Mouse (Mus musculus) neural tube, embryonic 11.5 days (tissue): ENCODE measurements around the gene Golt1a. TPM values are rescaled to one million over a fixed set of nuclear protein-coding genes. Genes with fewer than 3 reads are reported as not detected.

ENCODE experiments used
- ATAC-seq: fragments of 200-750 bp; cut with Nextera tagmentation; 2 replicates; pipeline ENCODE4 v1.8.0; 2017; ENCODE audit warnings: moderate number of reproducible peaks, mild to moderate bottlenecking, moderate TSS enrichment, moderate library complexity; ENCODE audit not compliant: insufficient read depth, low FRiP score, low TSS enrichment
- DNase-seq: peaks from one replicate; pipeline ENCODE4 v3.0.0-alpha.2; 2015; ENCODE audit warnings: low spot score
- H3K27ac ChIP-seq: fragments of 300-500 bp; sonication (generic); 2 replicates; pipeline ENCODE4 v1.5.1; 2014; ENCODE audit warnings: low read depth, mild to moderate bottlenecking, low read length
- H3K27me3 ChIP-seq: fragments of 300-500 bp; sonication (generic); 2 replicates; pipeline ENCODE4 v1.6.1; 2014; ENCODE audit warnings: mild to moderate bottlenecking, low read length, mixed read lengths; ENCODE audit not compliant: control insufficient read depth, insufficient read depth
- H3K36me3 ChIP-seq: fragments of 300-500 bp; sonication (generic); 2 replicates; pipeline ENCODE4 v1.6.1; 2014; ENCODE audit warnings: mild to moderate bottlenecking, low read length, moderate library complexity, mixed read lengths; ENCODE audit not compliant: control insufficient read depth, insufficient read depth
- H3K4me1 ChIP-seq: fragments of 300-500 bp; sonication (generic); 2 replicates; pipeline ENCODE4 v1.6.1; 2014; ENCODE audit warnings: low read length, mixed read lengths; ENCODE audit not compliant: control insufficient read depth, insufficient read depth
- H3K4me2 ChIP-seq: fragments of 300-500 bp; sonication (generic); 2 replicates; pipeline ENCODE4 v1.6.1; 2014; ENCODE audit warnings: low read depth, mild to moderate bottlenecking, moderate library complexity
- H3K4me3 ChIP-seq: fragments of 300-500 bp; sonication (generic); 2 replicates; pipeline ENCODE4 v1.5.1; 2014; ENCODE audit warnings: low read depth, low read length
- H3K9ac ChIP-seq: fragments of 300-500 bp; sonication (generic); 2 replicates; pipeline ENCODE4 v1.6.1; 2014; ENCODE audit warnings: mild to moderate bottlenecking, low read length
- H3K9me3 ChIP-seq: fragments of 300-500 bp; sonication (generic); 2 replicates; pipeline ENCODE4 v1.6.1; 2016; ENCODE audit warnings: low read length; ENCODE audit not compliant: control insufficient read depth
- WGBS: fragments of 180-500 bp; shearing (Covaris S2); extraction: QIAGEN DNeasy Blood & Tissue Kit; methylation state at CpG from one replicate; pipeline ENCODE4 v1.1.7; 2014; 5-methylcytosine and 5-hydroxymethylcytosine counted together
- polyA plus RNA-seq: library from polyadenylated mRNA; unstranded; fragments of >200 nt; fragmentation: Nextera tagmentation; extraction: Ambion mirVana; gene quantifications from 2 replicates; pipeline ENCODE4 v1.2.1, GENCODE M21; 2014

Golt1a gene
- polyA plus RNA-seq, 1 experiment from 2014 or later: not detected

DNA sequence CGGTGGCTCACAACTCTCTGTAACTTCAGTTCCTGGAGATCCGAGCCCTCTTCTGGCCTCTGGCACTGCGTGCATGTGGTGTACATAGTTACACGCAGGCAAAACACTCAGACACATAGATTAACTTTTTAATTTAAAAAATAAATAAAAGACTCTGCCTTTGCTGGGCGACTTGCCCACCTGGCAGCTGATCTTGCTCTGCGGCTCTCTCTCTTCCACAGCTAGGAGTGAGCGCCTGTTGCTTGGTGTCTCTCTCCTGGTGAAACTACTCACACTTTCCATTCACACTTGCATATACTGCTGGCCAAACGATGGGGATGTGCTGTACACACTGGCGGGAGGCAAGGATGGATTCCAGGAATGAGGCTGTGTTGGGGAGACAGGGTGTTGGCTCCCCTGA is 36.9 kb downstream of the Golt1a start:
- no peaks in the 10 kb centered on the region for H3K36me3 ChIP-seq
- WGBS: 86% methylated on average over 9 of the region's 9 CpGs
- no peak overlapping the region for H3K4me3 ChIP-seq
- no peak overlapping the region for H3K4me2 ChIP-seq
- H3K4me1 ChIP-seq: no peaks in the 10 kb centered on the region
- no peaks in the 10 kb centered on the region for H3K9me3 ChIP-seq
- H3K27ac ChIP-seq: no peak overlapping the region
- H3K27me3 ChIP-seq: no peaks in the 10 kb centered on the region
- ATAC-seq (no peak), DNase-seq (no peak)
- no peak overlapping the region for H3K9ac ChIP-seq

DNA sequence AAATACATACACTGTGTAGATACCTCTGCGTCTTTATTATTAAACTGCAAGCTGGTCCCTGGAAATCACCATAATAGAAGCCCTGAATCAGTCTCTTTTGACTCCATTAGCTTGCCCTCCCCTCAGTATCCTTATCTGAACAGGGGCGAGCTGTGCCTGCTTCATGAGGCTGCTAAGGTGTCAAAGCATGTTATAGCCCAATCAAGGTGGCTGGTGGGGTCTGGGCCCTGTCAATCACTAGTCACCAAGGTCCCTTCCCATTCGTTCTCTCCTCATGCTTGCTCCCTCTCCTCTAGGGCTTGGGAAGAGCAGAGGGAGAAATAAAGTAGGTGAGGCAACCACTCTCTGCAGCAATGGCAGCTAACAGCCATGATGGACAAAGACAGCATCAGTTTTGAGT is 37.6 kb downstream of the Golt1a start:
- H3K27ac ChIP-seq: no peak overlapping the region
- no peaks in the 10 kb centered on the region for H3K36me3 ChIP-seq
- no peaks in the 10 kb centered on the region for H3K27me3 ChIP-seq
- no peak overlapping the region for H3K4me2 ChIP-seq
- ATAC-seq (no peak), DNase-seq (no peak)
- no peak overlapping the region for H3K9ac ChIP-seq
- no peaks in the 10 kb centered on the region for H3K4me1 ChIP-seq
- H3K9me3 ChIP-seq: no peaks in the 10 kb centered on the region
- no peak overlapping the region for H3K4me3 ChIP-seq
- WGBS: 67% methylated on average over 3 of the region's 3 CpGs

DNA sequence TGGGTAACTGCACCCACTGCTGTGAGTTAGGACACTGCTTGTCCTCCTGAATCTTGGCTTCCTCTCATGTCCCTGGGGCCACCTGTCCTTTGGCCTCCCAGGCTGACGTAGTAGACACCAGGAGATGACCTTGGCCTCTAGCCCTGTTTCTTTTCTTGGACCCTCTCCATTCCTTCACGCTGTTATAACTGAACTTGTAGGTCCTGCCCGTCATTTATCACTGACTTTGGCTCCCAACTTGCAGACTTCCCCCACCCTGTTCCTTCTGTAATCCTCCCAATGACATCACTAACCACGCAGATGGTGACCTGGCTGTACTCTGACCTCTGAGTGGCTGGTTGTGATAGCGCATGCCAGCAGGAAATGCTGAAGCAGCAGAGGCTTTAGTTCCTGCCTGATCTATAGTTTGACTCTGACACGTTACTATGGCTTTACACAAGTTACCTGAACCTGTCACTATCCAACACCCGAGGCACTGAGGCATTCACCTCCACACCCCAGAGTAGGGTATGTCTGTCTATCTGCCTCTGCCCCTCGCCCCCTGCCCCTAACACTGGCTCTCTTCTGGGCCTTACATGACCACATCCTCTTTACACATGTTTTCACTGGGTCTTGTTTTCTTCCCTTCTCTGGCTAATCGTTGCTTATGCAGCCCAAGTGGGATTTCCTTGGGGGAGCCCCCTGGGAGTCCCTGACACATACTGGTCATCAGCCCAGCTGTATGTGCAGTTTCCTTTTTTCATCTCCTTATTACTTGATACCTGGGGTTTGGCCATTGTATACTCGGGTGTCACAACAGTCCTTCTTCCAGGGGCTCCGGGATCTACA is 38.3 kb downstream of the Golt1a start:
- H3K4me1 ChIP-seq: no peaks in the 10 kb centered on the region
- no peak overlapping the region for H3K4me2 ChIP-seq
- H3K27ac ChIP-seq: no peak overlapping the region
- DNase-seq: peak; percentile 3
- H3K4me3 ChIP-seq: no peak overlapping the region
- H3K9me3 ChIP-seq: no peaks in the 10 kb centered on the region
- no peak overlapping the region for H3K9ac ChIP-seq
- H3K36me3 ChIP-seq: no peaks in the 10 kb centered on the region
- 79% methylated on average over 11 of the region's 11 CpGs for WGBS
- ATAC-seq: no peak
- no peaks in the 10 kb centered on the region for H3K27me3 ChIP-seq

DNA sequence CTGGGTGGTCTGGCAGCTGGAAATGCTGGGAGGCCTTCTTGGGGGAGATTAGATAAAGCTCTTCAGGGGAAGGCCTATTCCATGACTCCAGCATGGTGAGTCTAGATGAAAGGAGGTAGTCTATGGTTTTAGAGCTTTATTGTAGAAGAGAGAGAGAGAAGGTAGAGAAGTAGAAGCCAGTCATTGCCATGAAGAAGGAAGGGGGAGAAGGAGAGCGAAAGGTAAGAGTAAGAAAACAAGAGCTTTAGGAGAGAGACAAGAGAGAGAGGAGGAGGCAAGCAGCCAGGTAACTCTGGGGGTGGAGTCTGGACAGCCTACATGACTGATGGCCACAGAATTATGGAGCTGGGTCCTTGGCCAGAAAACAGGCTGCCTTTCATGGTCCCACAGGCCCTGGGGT is 40.6 kb downstream of the Golt1a start, which contains the start of gene Ren1:
Ren1 (plus strand) TSS at position 301 of the 400 bp plus-strand sequence.
- H3K27ac ChIP-seq: no peak within 1 kb of the TSS
- no peak within 1 kb of the TSS for H3K9ac ChIP-seq
- no peaks in the 10 kb centered on the region for H3K9me3 ChIP-seq
- H3K4me1 ChIP-seq: no peaks in the 10 kb centered on the region
- DNase-seq (no peak), ATAC-seq (no peak)
- H3K4me3 ChIP-seq: no peak within 1 kb of the TSS
- no peaks in the 10 kb centered on the region for H3K27me3 ChIP-seq
- no peak within 1 kb of the TSS for H3K4me2 ChIP-seq
- no peaks in the 10 kb centered on the region for H3K36me3 ChIP-seq
- WGBS: 93% methylated on average over 1 of the region's 1 CpGs

DNA sequence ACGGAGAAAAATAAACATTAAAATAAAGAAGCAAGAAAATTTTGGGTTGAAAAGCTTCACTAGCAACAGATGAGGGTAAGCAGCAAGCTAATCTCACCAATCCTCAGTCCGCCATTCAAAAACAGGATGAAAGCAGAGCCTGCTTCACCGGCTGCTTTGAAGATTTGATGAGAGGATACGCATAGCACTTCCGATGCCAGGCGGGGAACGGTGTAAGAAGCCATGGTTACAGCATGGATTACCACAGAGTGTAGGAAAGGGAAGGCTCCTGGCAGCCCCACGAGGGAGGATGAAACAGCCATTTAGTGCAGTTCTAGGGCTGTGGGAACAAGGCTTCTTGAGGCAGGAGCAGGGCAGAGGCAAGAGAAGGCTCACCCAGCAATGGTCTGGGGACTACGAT is 42.2 kb downstream of the Golt1a start:
- no peaks in the 10 kb centered on the region for H3K36me3 ChIP-seq
- no peak overlapping the region for H3K9ac ChIP-seq

DNA sequence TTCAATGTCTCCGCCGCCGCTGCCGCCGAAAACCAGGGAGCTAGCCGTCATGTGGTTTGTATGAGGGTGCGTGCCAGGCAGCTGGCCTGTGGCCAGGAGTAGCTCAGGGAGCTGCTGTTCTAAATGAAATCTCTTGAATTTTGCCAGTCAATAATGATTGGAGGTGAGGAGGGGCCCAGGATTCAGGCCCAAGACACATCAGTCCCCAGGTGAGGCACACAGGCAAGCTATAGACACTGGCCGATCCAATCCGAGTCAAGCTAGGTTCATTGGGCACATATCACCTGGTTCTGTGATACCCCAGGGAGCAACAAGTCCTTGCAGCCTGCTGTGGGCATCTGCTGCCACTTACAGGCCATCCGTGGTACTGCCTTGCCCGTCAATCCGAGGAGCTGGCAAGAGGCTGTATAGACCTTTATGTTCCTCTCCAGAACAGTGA is 43.8 kb downstream of the Golt1a start:
- Histone ChIP-seq H3K36me3 (no peaks in the 10 kb centered on the region), H3K4me2 (no peak overlapping the region), H3K27ac (no peak overlapping the region), H3K27me3 (no peaks in the 10 kb centered on the region), H3K4me3 (no peak overlapping the region), H3K9me3 (no peaks in the 10 kb centered on the region), H3K9ac (no peak overlapping the region), H3K4me1 (no peaks in the 10 kb centered on the region)
- peak; percentile 79 for DNase-seq
- WGBS: 57% methylated on average over 12 of the region's 12 CpGs
- peak; percentile 41 for ATAC-seq

More for the DNA sequence above, 42.2 kb downstream of the Golt1a start:
- Histone ChIP-seq H3K4me1 (no peaks in the 10 kb centered on the region), H3K4me2 (no peak overlapping the region), H3K9me3 (no peaks in the 10 kb centered on the region), H3K4me3 (no peak overlapping the region), H3K27ac (no peak overlapping the region), H3K27me3 (no peaks in the 10 kb centered on the region)
- DNase-seq (no peak), ATAC-seq (no peak)
- 63% methylated on average over 9 of the region's 9 CpGs for WGBS

DNA sequence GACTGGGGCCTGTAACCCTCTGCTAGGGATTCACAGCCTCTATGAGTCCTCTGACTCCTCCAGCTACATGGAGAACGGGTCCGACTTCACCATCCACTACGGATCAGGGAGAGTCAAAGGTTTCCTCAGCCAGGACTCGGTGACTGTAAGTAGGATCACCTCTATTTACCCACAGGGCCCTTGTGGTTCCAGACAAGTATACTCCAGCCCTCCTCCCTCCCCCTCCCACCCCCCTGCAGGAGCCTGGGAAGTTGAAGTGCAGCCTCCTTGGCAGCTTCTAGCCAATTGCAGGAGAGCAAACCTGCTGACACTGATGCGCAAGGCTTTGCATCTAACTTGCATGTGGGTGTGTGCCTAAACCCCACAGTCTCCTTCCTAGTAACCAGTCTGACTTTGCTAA is 45.9 kb downstream of the Golt1a start:
- WGBS: 45% methylated on average over 5 of the region's 5 CpGs
- Histone ChIP-seq H3K4me3 (no peak overlapping the region), H3K27me3 (no peaks in the 10 kb centered on the region), H3K36me3 (no peaks in the 10 kb centered on the region), H3K27ac (no peak overlapping the region), H3K9ac (no peak overlapping the region), H3K4me2 (no peak overlapping the region), H3K9me3 (no peaks in the 10 kb centered on the region), H3K4me1 (no peaks in the 10 kb centered on the region)
- ATAC-seq (no peak), DNase-seq (no peak)

DNA sequence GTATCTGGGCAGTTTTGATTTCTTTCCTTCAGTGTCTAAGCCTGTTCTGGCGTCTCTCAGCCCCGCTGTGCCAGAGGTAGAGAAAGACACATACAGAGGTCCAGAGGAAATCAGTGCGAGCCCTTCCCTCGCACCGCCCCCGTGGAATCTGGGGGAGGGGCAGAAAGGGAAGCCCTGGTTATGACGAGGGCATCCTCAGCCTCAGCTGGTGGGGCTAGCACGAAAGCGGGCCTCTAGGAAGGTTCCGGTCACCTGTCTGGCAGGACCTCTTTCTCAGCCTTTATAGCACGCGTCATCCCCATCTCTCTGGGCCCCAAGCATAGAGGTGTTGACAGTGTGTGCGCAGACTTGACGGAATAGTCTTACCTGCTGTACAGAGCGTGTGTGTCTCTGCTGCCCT is 46.3 kb downstream of the Golt1a start:
- no peak overlapping the region for H3K4me2 ChIP-seq
- H3K27ac ChIP-seq: no peak overlapping the region
- no peak overlapping the region for H3K4me3 ChIP-seq
- no peaks in the 10 kb centered on the region for H3K9me3 ChIP-seq
- H3K36me3 ChIP-seq: no peaks in the 10 kb centered on the region
- no peaks in the 10 kb centered on the region for H3K27me3 ChIP-seq
- ATAC-seq (no peak), DNase-seq (no peak)
- 59% methylated on average over 15 of the region's 15 CpGs for WGBS
- H3K4me1 ChIP-seq: no peaks in the 10 kb centered on the region
- no peak overlapping the region for H3K9ac ChIP-seq

DNA sequence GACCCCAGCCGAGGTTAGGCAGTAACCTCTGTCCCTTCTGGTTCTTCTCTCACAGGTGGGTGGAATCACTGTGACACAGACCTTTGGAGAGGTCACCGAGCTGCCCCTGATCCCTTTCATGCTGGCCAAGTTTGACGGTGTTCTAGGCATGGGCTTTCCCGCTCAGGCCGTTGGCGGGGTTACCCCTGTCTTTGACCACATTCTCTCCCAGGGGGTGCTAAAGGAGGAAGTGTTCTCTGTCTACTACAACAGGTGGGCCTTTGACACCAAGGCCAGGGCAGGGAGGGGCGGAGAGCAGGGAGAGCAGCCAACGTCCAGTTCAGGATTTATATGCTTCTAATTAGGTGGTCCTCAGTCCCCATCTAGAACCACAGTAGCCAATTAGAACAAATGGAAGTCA is 46.7 kb downstream of the Golt1a start:
- Histone ChIP-seq H3K4me1 (no peaks in the 10 kb centered on the region), H3K9me3 (no peaks in the 10 kb centered on the region), H3K27ac (no peak overlapping the region), H3K36me3 (no peaks in the 10 kb centered on the region), H3K4me3 (no peak overlapping the region), H3K27me3 (no peaks in the 10 kb centered on the region), H3K4me2 (no peak overlapping the region), H3K9ac (no peak overlapping the region)
- no peak for ATAC-seq
- 65% methylated on average over 8 of the region's 8 CpGs for WGBS
- DNase-seq: no peak
